Mouse (Mus musculus): ENCODE measurements around the gene Zfx.

Gene Zfx

GRCm38 (mm10) chrX:94060751-94061150 lies 62.8 kb downstream of the Zfx start:
- no peak for DNase-seq (ENCODE audit: low spot score)

DNA sequence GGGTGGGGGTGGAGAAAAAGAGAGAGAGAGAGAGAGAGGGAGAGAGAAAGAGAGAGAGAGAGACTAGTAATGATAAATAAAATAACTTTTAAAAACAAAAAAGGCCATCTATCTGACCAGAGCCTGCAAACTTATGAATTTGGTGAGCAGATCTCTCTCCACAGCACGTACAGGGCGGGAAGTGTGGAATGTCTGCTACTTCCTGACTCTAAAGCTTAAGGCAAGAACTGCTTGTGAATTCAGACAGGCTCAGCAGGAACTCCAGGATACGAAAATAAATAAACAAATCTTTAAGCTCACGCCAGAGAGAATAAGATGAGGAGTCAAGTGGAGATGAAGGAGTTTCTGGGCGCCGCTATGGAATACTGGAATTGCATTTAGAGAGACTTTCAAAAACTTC lies 64.8 kb downstream of the Zfx start:
- DNase-seq (ENCODE audit: low spot score) = no peak

GRCm38 (mm10) chrX:94049048-94049447 lies 74.5 kb downstream of the Zfx start:
- no peak for DNase-seq (ENCODE audit: low spot score)

- DNase-seq (ENCODE audit: low spot score) = peak; percentile 5
Measured at GRCm38 (mm10) chrX:94048048-94048447, 75.5 kb downstream of the Zfx start.

GRCm38 (mm10) chrX:94047381-94047780 lies 76.1 kb downstream of the Zfx start:
- no peak for DNase-seq (ENCODE audit: low spot score)

DNA sequence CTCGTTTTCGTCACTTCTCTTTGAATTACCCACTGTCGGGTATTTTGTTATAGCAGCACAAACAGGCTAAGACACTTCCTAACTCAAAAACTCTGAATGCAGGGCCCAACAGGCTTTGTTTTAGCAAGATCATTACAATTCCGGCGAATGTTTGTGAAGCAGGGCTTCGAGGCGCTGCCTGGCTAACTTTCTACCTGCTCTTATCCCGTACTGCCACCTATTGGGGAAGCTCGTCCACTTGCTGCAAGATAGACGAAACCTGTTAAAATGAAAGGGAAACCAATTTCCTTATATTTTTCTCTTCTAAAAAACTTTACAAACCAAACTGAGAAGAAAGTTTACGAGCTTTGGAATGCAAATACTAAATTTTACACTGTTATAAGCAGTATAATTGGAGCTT lies 90.6 kb downstream of the Zfx start:
- peak; percentile 7 for DNase-seq (ENCODE audit: low spot score)

GRCm38 (mm10) chrX:94030081-94030480 lies 93.4 kb downstream of the Zfx start:
- DNase-seq (ENCODE audit: low spot score) = no peak

All from urinary bladder, postnatal 25 days (tissue).